Mouse (Mus musculus): ENCODE results near the gene Pmp22. TPM values are rescaled to one million over a fixed set of nuclear protein-coding genes. Genes with fewer than 3 reads are reported as not detected.

The Pmp22 gene
- polyA plus RNA-seq, 1 experiment from 2014 or later: 19.0 TPM

DNA sequence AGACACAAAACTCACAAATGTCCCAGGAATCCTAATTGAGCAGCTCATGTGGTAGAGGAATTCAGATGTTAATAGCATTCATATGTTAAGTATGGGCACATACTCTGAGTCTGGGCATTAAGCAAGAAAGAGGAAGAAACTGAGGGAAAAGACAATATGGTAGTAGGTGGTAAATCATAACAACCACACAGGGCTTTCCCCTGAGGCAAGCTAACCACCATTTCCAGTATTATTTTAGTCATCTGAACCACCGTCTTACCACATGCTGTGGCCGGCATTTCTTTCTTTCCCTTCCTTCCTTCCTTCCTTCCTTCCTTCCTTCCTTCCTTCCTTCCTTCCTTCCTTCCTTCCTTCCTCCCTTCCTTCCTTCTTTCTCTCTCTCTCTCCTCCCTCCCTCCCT is 6.5 kb upstream of the Pmp22 start:
- H3K27me3 ChIP-seq (ENCODE audit: control insufficient read depth, insufficient read depth, low read length): no peaks in the 10 kb centered on the region
- H3K9ac ChIP-seq (ENCODE audit: low read length): no peak overlapping the region
- ATAC-seq (replicated peaks; ENCODE audit: low FRiP score) (no peak), DNase-seq (ENCODE audit: low spot score) (no peak)
- no peak overlapping the region for H3K4me3 ChIP-seq (ENCODE audit: low read depth, low read length)
- no peak overlapping the region for H3K4me2 ChIP-seq (ENCODE audit: low read depth, low read length, severe bottlenecking)
- no peak overlapping the region for H3K27ac ChIP-seq (ENCODE audit: low read depth, low read length)
- H3K9me3 ChIP-seq (ENCODE audit: control insufficient read depth, low read length): no peaks in the 10 kb centered on the region
- 76% methylated on average over 2 of the region's 2 CpGs for WGBS
- H3K4me1 ChIP-seq (replicated peaks; ENCODE audit: control insufficient read depth, insufficient read depth, low read length): 0 out of 2 replicates have a peak, but pooled peaks cover 2% of the 10 kb centered on the region
- no peaks in the 10 kb centered on the region for H3K36me3 ChIP-seq (ENCODE audit: control insufficient read depth, insufficient read depth, low read length)

DNA sequence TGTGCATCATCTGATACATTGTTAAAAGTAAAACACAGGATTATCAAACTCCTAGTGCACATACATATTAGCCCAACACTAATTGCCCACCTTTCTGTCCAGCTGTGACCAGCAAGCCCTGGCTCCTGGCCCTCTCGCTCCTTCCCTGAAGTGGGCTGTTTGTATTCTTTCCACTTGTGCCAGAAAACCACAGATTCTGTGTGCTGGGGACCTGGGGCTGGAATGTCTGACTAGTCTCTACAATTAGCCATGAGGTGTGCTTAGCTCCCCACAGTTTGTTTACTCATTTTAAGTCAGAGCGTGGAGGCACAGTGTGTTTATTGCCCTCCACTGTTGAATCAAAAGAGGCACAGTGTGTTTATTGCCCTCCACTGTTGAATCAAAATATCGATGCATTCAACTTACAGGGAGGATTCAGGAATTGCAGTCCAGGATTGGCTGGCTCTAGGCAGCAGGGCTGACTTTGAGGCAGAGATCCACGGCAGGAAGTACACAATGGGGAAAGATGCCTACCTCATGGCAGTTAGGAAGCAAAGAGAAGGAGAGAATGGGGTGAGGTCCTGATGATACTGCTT is 5.9 kb upstream of the Pmp22 start:
- Histone ChIP-seq H3K9me3 (ENCODE audit: control insufficient read depth, low read length) (no peaks in the 10 kb centered on the region), H3K9ac (ENCODE audit: low read length) (no peak overlapping the region), H3K4me3 (ENCODE audit: low read depth, low read length) (no peak overlapping the region), H3K4me1 (replicated peaks; ENCODE audit: control insufficient read depth, insufficient read depth, low read length) (0 out of 2 replicates have a peak, but pooled peaks cover 2% of the 10 kb centered on the region), H3K4me2 (ENCODE audit: low read depth, low read length, severe bottlenecking) (no peak overlapping the region), H3K27ac (ENCODE audit: low read depth, low read length) (no peak overlapping the region), H3K27me3 (ENCODE audit: control insufficient read depth, insufficient read depth, low read length) (no peaks in the 10 kb centered on the region), H3K36me3 (ENCODE audit: control insufficient read depth, insufficient read depth, low read length) (no peaks in the 10 kb centered on the region)
- WGBS: 66% methylated on average over 4 of the region's 4 CpGs
- DNase-seq (ENCODE audit: low spot score): no peak
- ATAC-seq (replicated peaks; ENCODE audit: low FRiP score): no peak

DNA sequence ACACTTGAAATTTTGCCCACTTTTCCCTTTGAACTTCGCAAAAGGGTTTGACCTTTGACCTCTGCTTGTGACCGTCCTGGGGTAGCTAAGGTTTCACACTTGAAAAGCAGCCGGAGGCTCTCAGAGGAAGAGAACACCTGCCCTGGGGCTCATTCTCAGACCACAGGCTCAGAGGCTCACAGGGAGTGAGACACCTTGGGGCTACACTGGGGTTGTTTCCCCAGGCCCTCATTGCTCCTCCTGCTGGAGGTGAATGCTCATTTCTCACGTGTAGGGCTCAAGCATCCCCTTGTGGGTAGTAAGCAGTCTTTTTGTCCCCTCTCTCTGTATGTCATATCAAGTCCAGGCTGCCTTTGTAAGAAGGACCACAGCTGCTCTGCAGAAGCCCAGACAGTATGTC is 4.5 kb upstream of the Pmp22 start:
- H3K9ac ChIP-seq (ENCODE audit: low read length): no peak overlapping the region
- peaks cover 3% of the 10 kb centered on the region for H3K27me3 ChIP-seq (ENCODE audit: control insufficient read depth, insufficient read depth, low read length)
- 4% methylated on average over 4 of the region's 4 CpGs for WGBS
- no peak overlapping the region for H3K27ac ChIP-seq (ENCODE audit: low read depth, low read length)
- no peaks in the 10 kb centered on the region for H3K36me3 ChIP-seq (ENCODE audit: control insufficient read depth, insufficient read depth, low read length)
- ATAC-seq (replicated peaks; ENCODE audit: low FRiP score): no peak
- no peak overlapping the region for H3K4me2 ChIP-seq (ENCODE audit: low read depth, low read length, severe bottlenecking)
- 0 out of 2 replicates have a peak, but pooled peaks cover 2% of the 10 kb centered on the region for H3K4me1 ChIP-seq (replicated peaks; ENCODE audit: control insufficient read depth, insufficient read depth, low read length)
- H3K4me3 ChIP-seq (ENCODE audit: low read depth, low read length): no peak overlapping the region
- no peaks in the 10 kb centered on the region for H3K9me3 ChIP-seq (ENCODE audit: control insufficient read depth, low read length)
- DNase-seq (ENCODE audit: low spot score): no peak

DNA sequence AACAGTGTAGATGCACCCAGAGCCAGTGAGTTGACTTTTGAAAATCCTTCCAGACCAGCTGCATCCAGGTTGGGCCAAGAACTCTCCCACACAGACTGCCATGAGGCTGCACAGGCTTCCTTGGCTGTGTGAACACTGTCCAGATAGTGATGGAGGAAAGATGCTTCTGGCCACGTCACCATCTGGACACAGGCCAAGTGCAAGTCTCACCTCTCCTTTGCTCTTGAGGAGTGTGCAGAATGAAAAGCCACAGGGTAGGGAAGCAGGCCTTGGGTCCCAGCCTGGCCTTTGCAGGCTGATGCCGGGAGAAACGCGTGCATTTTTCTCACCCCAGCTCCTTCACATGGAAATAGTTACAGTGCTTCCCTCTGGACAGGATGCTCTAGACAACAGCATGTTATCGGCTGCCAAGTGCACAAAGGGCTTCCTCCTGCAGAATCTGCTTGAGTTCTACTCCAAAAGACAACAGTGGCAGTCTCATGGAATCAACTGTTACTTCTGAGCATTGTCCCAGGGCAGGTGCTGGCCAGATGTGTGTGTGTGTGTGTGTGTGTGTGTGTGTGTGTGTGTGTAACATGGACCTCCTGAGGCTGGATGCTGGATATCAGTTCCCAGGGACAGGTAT is 2.8 kb upstream of the Pmp22 start:
- Histone ChIP-seq H3K4me1 (replicated peaks; ENCODE audit: control insufficient read depth, insufficient read depth, low read length) (0 out of 2 replicates have a peak, but pooled peaks cover 3% of the 10 kb centered on the region), H3K27me3 (ENCODE audit: control insufficient read depth, insufficient read depth, low read length) (peaks cover 15% of the 10 kb centered on the region), H3K4me2 (ENCODE audit: low read depth, low read length, severe bottlenecking) (no peak overlapping the region), H3K9me3 (ENCODE audit: control insufficient read depth, low read length) (no peaks in the 10 kb centered on the region), H3K9ac (ENCODE audit: low read length) (no peak overlapping the region), H3K27ac (ENCODE audit: low read depth, low read length) (no peak overlapping the region), H3K36me3 (ENCODE audit: control insufficient read depth, insufficient read depth, low read length) (no peaks in the 10 kb centered on the region), H3K4me3 (ENCODE audit: low read depth, low read length) (no peak overlapping the region)
- WGBS: 81% methylated on average over 5 of the region's 5 CpGs
- ATAC-seq (replicated peaks; ENCODE audit: low FRiP score) (no peak), DNase-seq (ENCODE audit: low spot score) (no peak)

DNA sequence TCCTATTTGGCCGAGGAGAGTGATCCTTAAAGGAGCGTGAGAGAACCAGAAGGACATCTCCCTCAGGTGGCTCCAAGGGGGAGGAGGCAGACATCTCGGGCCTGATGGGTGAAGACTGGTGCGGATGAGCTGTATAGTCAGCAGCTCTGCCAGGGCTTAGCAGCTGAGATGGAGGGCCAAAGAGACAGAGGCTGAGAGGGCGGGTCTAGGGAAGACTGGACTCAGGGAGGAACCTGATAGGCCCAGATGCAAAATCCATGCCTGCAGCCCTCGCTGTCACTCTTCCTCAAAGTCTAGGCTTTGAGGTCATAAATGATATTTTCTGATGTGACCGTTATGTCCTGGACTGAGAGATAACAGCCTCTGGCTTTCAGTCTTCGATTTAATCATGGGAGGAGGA is 1.8 kb upstream of the Pmp22 start:
- ATAC-seq (replicated peaks; ENCODE audit: low FRiP score): no peak
- peaks cover 9% of the 10 kb centered on the region; the same call in 1 of the 2 replicates for H3K4me1 ChIP-seq (replicated peaks; ENCODE audit: control insufficient read depth, insufficient read depth, low read length)
- 82% methylated on average over 8 of the region's 8 CpGs for WGBS
- no peak overlapping the region for H3K4me2 ChIP-seq (ENCODE audit: low read depth, low read length, severe bottlenecking)
- no peak overlapping the region for H3K4me3 ChIP-seq (ENCODE audit: low read depth, low read length)
- no peak overlapping the region for H3K27ac ChIP-seq (ENCODE audit: low read depth, low read length)
- no peaks in the 10 kb centered on the region for H3K9me3 ChIP-seq (ENCODE audit: control insufficient read depth, low read length)
- no peak overlapping the region for H3K9ac ChIP-seq (ENCODE audit: low read length)
- H3K27me3 ChIP-seq (ENCODE audit: control insufficient read depth, insufficient read depth, low read length): peaks cover 26% of the 10 kb centered on the region
- DNase-seq (ENCODE audit: low spot score): no peak
- H3K36me3 ChIP-seq (ENCODE audit: control insufficient read depth, insufficient read depth, low read length): no peaks in the 10 kb centered on the region

DNA sequence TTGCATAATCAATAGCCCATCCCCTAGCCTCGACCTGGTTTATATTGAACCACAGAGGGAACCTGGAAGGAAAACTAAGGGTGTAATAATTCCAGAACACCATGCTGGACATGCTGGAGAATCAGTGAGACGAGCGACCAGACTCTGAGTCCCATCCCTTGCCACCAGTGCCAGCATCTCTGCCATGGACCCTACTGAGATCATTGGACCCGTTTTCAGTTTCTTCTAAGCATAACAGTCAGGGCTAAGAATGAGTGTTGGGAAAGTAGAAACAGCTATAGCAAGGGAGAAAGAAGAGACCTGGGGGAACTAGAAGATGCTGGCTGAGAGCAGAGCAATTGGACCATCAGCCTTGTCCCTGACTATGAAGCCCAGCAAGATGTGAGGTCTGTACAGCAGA is 1.3 kb upstream of the Pmp22 start:
- peaks cover 10% of the 10 kb centered on the region; the same call in 1 of the 2 replicates for H3K4me1 ChIP-seq (replicated peaks; ENCODE audit: control insufficient read depth, insufficient read depth, low read length)
- H3K27ac ChIP-seq (ENCODE audit: low read depth, low read length): no peak overlapping the region
- no peaks in the 10 kb centered on the region for H3K36me3 ChIP-seq (ENCODE audit: control insufficient read depth, insufficient read depth, low read length)
- no peak overlapping the region for H3K4me2 ChIP-seq (ENCODE audit: low read depth, low read length, severe bottlenecking)
- H3K4me3 ChIP-seq (ENCODE audit: low read depth, low read length): no peak overlapping the region
- ATAC-seq (replicated peaks; ENCODE audit: low FRiP score) (no peak), DNase-seq (ENCODE audit: low spot score) (no peak)
- no peaks in the 10 kb centered on the region for H3K9me3 ChIP-seq (ENCODE audit: control insufficient read depth, low read length)
- peaks cover 31% of the 10 kb centered on the region for H3K27me3 ChIP-seq (ENCODE audit: control insufficient read depth, insufficient read depth, low read length)
- H3K9ac ChIP-seq (ENCODE audit: low read length): no peak overlapping the region
- 80% methylated on average over 4 of the region's 4 CpGs for WGBS

DNA sequence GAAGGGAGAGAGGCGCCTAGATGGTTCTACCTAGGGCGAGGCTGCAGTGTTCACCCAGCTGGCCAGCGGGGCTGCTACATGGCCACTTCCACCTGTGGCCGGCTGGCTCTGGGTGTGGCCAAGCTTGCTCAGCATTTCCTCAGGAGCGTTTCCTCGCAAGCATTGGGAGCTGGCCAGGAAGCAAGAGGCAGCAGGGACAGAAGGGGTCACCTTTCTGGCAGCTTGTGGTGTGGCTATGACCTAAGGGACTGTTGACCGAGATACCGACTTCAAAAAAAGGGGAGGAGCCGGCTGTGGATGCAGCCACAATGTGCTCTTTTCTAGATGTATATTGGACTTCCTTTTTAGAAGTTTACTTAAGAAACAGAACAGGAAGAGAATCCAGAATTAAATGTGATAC is 593 bp downstream of the Pmp22 start:
- H3K4me2 ChIP-seq (ENCODE audit: low read depth, low read length, severe bottlenecking): no peak overlapping the region
- WGBS: 70% methylated on average over 9 of the region's 9 CpGs
- peaks cover 14% of the 10 kb centered on the region; the same call in 1 of the 2 replicates for H3K4me1 ChIP-seq (replicated peaks; ENCODE audit: control insufficient read depth, insufficient read depth, low read length)
- ATAC-seq (replicated peaks; ENCODE audit: low FRiP score): no peak
- no peaks in the 10 kb centered on the region for H3K9me3 ChIP-seq (ENCODE audit: control insufficient read depth, low read length)
- no peaks in the 10 kb centered on the region for H3K36me3 ChIP-seq (ENCODE audit: control insufficient read depth, insufficient read depth, low read length)
- H3K27ac ChIP-seq (ENCODE audit: low read depth, low read length): no peak overlapping the region
- no peak overlapping the region for H3K9ac ChIP-seq (ENCODE audit: low read length)
- no peak for DNase-seq (ENCODE audit: low spot score)
- peaks cover 45% of the 10 kb centered on the region for H3K27me3 ChIP-seq (ENCODE audit: control insufficient read depth, insufficient read depth, low read length)
- H3K4me3 ChIP-seq (ENCODE audit: low read depth, low read length): no peak overlapping the region

DNA sequence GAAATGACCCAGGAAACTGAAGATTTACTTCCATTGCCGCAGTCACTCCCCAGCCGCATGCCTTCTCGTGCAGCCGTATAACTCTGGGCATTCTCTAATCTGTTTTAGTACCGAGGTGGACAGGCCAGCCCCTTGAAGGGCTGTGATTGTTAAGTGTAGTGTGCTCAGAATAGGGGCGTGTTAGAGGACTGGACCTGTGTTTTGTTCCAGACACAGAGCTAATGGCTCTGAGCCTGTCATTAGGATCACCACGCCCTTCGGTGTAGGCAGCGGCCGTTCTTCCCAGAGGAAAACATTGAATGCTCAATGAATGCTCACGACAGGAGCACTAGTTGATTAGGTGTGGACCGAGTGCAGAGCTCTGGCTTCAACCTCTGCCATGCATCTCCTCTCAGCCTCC is 1.1 kb downstream of the Pmp22 start:
- Histone ChIP-seq H3K4me3 (ENCODE audit: low read depth, low read length) (no peak overlapping the region), H3K27ac (ENCODE audit: low read depth, low read length) (no peak overlapping the region), H3K9ac (ENCODE audit: low read length) (no peak overlapping the region), H3K9me3 (ENCODE audit: control insufficient read depth, low read length) (no peaks in the 10 kb centered on the region), H3K27me3 (ENCODE audit: control insufficient read depth, insufficient read depth, low read length) (peaks cover 45% of the 10 kb centered on the region), H3K4me2 (ENCODE audit: low read depth, low read length, severe bottlenecking) (no peak overlapping the region), H3K36me3 (ENCODE audit: control insufficient read depth, insufficient read depth, low read length) (no peaks in the 10 kb centered on the region), H3K4me1 (replicated peaks; ENCODE audit: control insufficient read depth, insufficient read depth, low read length) (peaks cover 12% of the 10 kb centered on the region; the same call in 1 of the 2 replicates)
- DNase-seq (ENCODE audit: low spot score) (no peak), ATAC-seq (replicated peaks; ENCODE audit: low FRiP score) (no peak)
- WGBS: 46% methylated on average over 12 of the region's 12 CpGs

DNA sequence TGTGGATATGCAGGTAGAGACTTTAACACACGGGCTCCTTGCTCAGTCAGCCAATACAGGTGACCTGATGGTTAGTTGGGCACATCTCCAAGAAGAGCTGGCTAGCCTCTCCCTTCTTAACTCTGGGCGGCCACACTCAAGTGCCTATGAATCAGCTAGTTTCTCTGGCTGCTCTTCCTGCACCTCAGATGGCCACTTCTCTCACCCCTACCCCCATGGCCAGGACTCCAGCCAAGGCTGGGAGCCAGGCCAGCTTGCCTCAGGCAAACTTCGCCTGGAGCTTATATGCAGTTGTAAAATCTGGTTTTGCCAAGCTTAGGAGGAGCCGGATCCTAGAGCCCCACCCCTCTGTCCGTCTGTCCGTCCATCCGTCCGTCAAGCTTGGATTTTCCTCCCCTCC is 1.7 kb downstream of the Pmp22 start:
- H3K27ac ChIP-seq (ENCODE audit: low read depth, low read length): no peak overlapping the region
- peaks cover 45% of the 10 kb centered on the region for H3K27me3 ChIP-seq (ENCODE audit: control insufficient read depth, insufficient read depth, low read length)
- H3K36me3 ChIP-seq (ENCODE audit: control insufficient read depth, insufficient read depth, low read length): no peaks in the 10 kb centered on the region
- no peak overlapping the region for H3K4me3 ChIP-seq (ENCODE audit: low read depth, low read length)
- DNase-seq (ENCODE audit: low spot score) (no peak), ATAC-seq (replicated peaks; ENCODE audit: low FRiP score) (no peak)
- WGBS: 57% methylated on average over 8 of the region's 8 CpGs
- peaks cover 12% of the 10 kb centered on the region; the same call in 1 of the 2 replicates for H3K4me1 ChIP-seq (replicated peaks; ENCODE audit: control insufficient read depth, insufficient read depth, low read length)
- H3K9ac ChIP-seq (ENCODE audit: low read length): no peak overlapping the region
- H3K4me2 ChIP-seq (ENCODE audit: low read depth, low read length, severe bottlenecking): no peak overlapping the region
- no peaks in the 10 kb centered on the region for H3K9me3 ChIP-seq (ENCODE audit: control insufficient read depth, low read length)

Data from forebrain, embryonic 11.5 days (tissue).